Mouse (Mus musculus): ENCODE measurements around the gene Gm38394. TPM values are rescaled to one million over a fixed set of nuclear protein-coding genes. Genes with fewer than 3 reads are reported as not detected.

The Gm38394 gene
- polyA plus RNA-seq, 1 experiment from 2014 or later: 3.2 TPM

- H3K4me2 ChIP-seq (ENCODE audit: low read depth, low read length): no peak overlapping the region
- ATAC-seq: no peak
- peaks cover 16% of the 10 kb centered on the region for H3K4me1 ChIP-seq (ENCODE audit: control insufficient read depth, insufficient read depth, low read length)
- WGBS: 92% methylated on average over 1 of the region's 1 CpGs
- H3K9me3 ChIP-seq (ENCODE audit: control insufficient read depth, low read length): no peaks in the 10 kb centered on the region
- 0 out of 2 replicates have a peak, but pooled peaks cover 2% of the 10 kb centered on the region for H3K36me3 ChIP-seq (ENCODE audit: control insufficient read depth, insufficient read depth, low read length)
- no peaks in the 10 kb centered on the region for H3K27me3 ChIP-seq (replicated peaks; ENCODE audit: control insufficient read depth, insufficient read depth, low read length)
- H3K9ac ChIP-seq (ENCODE audit: low read depth, low read length): no peak overlapping the region
- H3K27ac ChIP-seq (ENCODE audit: low read length): no peak overlapping the region
- no peak overlapping the region for H3K4me3 ChIP-seq (ENCODE audit: low read length)
Observed at GRCm38 (mm10) chr1:133653033-133653432, 8.1 kb downstream of the Gm38394 start.

GRCm38 (mm10) chr1:133650288-133651055 is 10.6 kb downstream of the Gm38394 start:
- Histone ChIP-seq H3K27me3 (replicated peaks; ENCODE audit: control insufficient read depth, insufficient read depth, low read length) (no peaks in the 10 kb centered on the region), H3K27ac (ENCODE audit: low read length) (no peak overlapping the region), H3K9ac (ENCODE audit: low read depth, low read length) (no peak overlapping the region), H3K4me2 (ENCODE audit: low read depth, low read length) (no peak overlapping the region), H3K4me1 (ENCODE audit: control insufficient read depth, insufficient read depth, low read length) (0 out of 2 replicates have a peak, but pooled peaks cover 2% of the 10 kb centered on the region), H3K36me3 (ENCODE audit: control insufficient read depth, insufficient read depth, low read length) (peaks cover 10% of the 10 kb centered on the region; the same call in 1 of the 2 replicates), H3K9me3 (ENCODE audit: control insufficient read depth, low read length) (no peaks in the 10 kb centered on the region), H3K4me3 (ENCODE audit: low read length) (no peak overlapping the region)
- ATAC-seq: no peak
- 93% methylated on average over 7 of the region's 7 CpGs for WGBS

GRCm38 (mm10) chr1:133645652-133646051 is 15.5 kb downstream of the Gm38394 start:
- ATAC-seq: no peak
- no peak overlapping the region for H3K4me2 ChIP-seq (ENCODE audit: low read depth, low read length)
- WGBS: 90% methylated on average over 5 of the region's 5 CpGs
- no peaks in the 10 kb centered on the region for H3K9me3 ChIP-seq (ENCODE audit: control insufficient read depth, low read length)
- H3K4me3 ChIP-seq (ENCODE audit: low read length): no peak overlapping the region
- no peaks in the 10 kb centered on the region for H3K27me3 ChIP-seq (replicated peaks; ENCODE audit: control insufficient read depth, insufficient read depth, low read length)
- no peak overlapping the region for H3K27ac ChIP-seq (ENCODE audit: low read length)
- H3K36me3 ChIP-seq (ENCODE audit: control insufficient read depth, insufficient read depth, low read length): peaks cover 14% of the 10 kb centered on the region; the same call in 1 of the 2 replicates
- H3K9ac ChIP-seq (ENCODE audit: low read depth, low read length): no peak overlapping the region
- no peaks in the 10 kb centered on the region for H3K4me1 ChIP-seq (ENCODE audit: control insufficient read depth, insufficient read depth, low read length)

GRCm38 (mm10) chr1:133641163-133641562 is 20.0 kb downstream of the Gm38394 start:
- Histone ChIP-seq H3K4me3 (ENCODE audit: low read length) (no peak overlapping the region), H3K27ac (ENCODE audit: low read length) (no peak overlapping the region), H3K9me3 (ENCODE audit: control insufficient read depth, low read length) (no peaks in the 10 kb centered on the region), H3K4me2 (ENCODE audit: low read depth, low read length) (no peak overlapping the region), H3K9ac (ENCODE audit: low read depth, low read length) (no peak overlapping the region), H3K4me1 (ENCODE audit: control insufficient read depth, insufficient read depth, low read length) (no peaks in the 10 kb centered on the region), H3K36me3 (ENCODE audit: control insufficient read depth, insufficient read depth, low read length) (peaks cover 22% of the 10 kb centered on the region), H3K27me3 (replicated peaks; ENCODE audit: control insufficient read depth, insufficient read depth, low read length) (no peaks in the 10 kb centered on the region)
- WGBS: 85% methylated on average over 2 of the region's 2 CpGs
- no peak for ATAC-seq

- ATAC-seq: no peak
- Histone ChIP-seq H3K27ac (ENCODE audit: low read length) (no peak overlapping the region), H3K27me3 (replicated peaks; ENCODE audit: control insufficient read depth, insufficient read depth, low read length) (no peaks in the 10 kb centered on the region), H3K9ac (ENCODE audit: low read depth, low read length) (no peak overlapping the region), H3K4me1 (ENCODE audit: control insufficient read depth, insufficient read depth, low read length) (no peaks in the 10 kb centered on the region), H3K36me3 (ENCODE audit: control insufficient read depth, insufficient read depth, low read length) (peaks cover 20% of the 10 kb centered on the region), H3K4me2 (ENCODE audit: low read depth, low read length) (no peak overlapping the region), H3K9me3 (ENCODE audit: control insufficient read depth, low read length) (no peaks in the 10 kb centered on the region), H3K4me3 (ENCODE audit: low read length) (no peak overlapping the region)
- 85% methylated on average over 6 of the region's 6 CpGs for WGBS
Observed at GRCm38 (mm10) chr1:133638517-133638916, 22.6 kb downstream of the Gm38394 start.

GRCm38 (mm10) chr1:133632168-133632567 is 28.9 kb downstream of the Gm38394 start:
- Histone ChIP-seq H3K9ac (ENCODE audit: low read depth, low read length) (no peak overlapping the region), H3K4me2 (ENCODE audit: low read depth, low read length) (no peak overlapping the region), H3K4me1 (ENCODE audit: control insufficient read depth, insufficient read depth, low read length) (no peaks in the 10 kb centered on the region), H3K4me3 (ENCODE audit: low read length) (no peak overlapping the region), H3K36me3 (ENCODE audit: control insufficient read depth, insufficient read depth, low read length) (peaks cover 12% of the 10 kb centered on the region), H3K27ac (ENCODE audit: low read length) (no peak overlapping the region), H3K9me3 (ENCODE audit: control insufficient read depth, low read length) (no peaks in the 10 kb centered on the region), H3K27me3 (replicated peaks; ENCODE audit: control insufficient read depth, insufficient read depth, low read length) (no peaks in the 10 kb centered on the region)
- WGBS: 88% methylated on average over 2 of the region's 2 CpGs
- no peak for ATAC-seq

- H3K4me2 ChIP-seq (ENCODE audit: low read depth, low read length): no peak overlapping the region
- 75% methylated on average over 2 of the region's 2 CpGs for WGBS
Observed at GRCm38 (mm10) chr1:133625052-133625451, 36.1 kb downstream of the Gm38394 start.

GRCm38 (mm10) chr1:133618311-133618710 is 42.8 kb downstream of the Gm38394 start:
- no peaks in the 10 kb centered on the region for H3K9me3 ChIP-seq (ENCODE audit: control insufficient read depth, low read length)
- WGBS: 61% methylated on average over 8 of the region's 8 CpGs
- no peak overlapping the region for H3K4me3 ChIP-seq (ENCODE audit: low read length)
- peak; percentile 71 for ATAC-seq
- peaks cover 15% of the 10 kb centered on the region for H3K36me3 ChIP-seq (ENCODE audit: control insufficient read depth, insufficient read depth, low read length)
- H3K4me1 ChIP-seq (ENCODE audit: control insufficient read depth, insufficient read depth, low read length): no peaks in the 10 kb centered on the region
- H3K27me3 ChIP-seq (replicated peaks; ENCODE audit: control insufficient read depth, insufficient read depth, low read length): no peaks in the 10 kb centered on the region
- H3K27ac ChIP-seq (ENCODE audit: low read length): no peak overlapping the region
- no peak overlapping the region for H3K9ac ChIP-seq (ENCODE audit: low read depth, low read length)
- H3K4me2 ChIP-seq (ENCODE audit: low read depth, low read length): no peak overlapping the region

More at GRCm38 (mm10) chr1:133625052-133625451, 36.1 kb downstream of the Gm38394 start:
- no peak overlapping the region for H3K27ac ChIP-seq (ENCODE audit: low read length)
- H3K9ac ChIP-seq (ENCODE audit: low read depth, low read length): no peak overlapping the region
- no peak for ATAC-seq
- no peaks in the 10 kb centered on the region for H3K4me1 ChIP-seq (ENCODE audit: control insufficient read depth, insufficient read depth, low read length)
- H3K27me3 ChIP-seq (replicated peaks; ENCODE audit: control insufficient read depth, insufficient read depth, low read length): no peaks in the 10 kb centered on the region
- H3K36me3 ChIP-seq (ENCODE audit: control insufficient read depth, insufficient read depth, low read length): peaks cover 28% of the 10 kb centered on the region
- H3K9me3 ChIP-seq (ENCODE audit: control insufficient read depth, low read length): no peaks in the 10 kb centered on the region
- H3K4me3 ChIP-seq (ENCODE audit: low read length): no peak overlapping the region

- Histone ChIP-seq H3K4me2 (ENCODE audit: low read depth, low read length) (no peak overlapping the region), H3K9me3 (ENCODE audit: control insufficient read depth, low read length) (no peaks in the 10 kb centered on the region), H3K27ac (ENCODE audit: low read length) (no peak overlapping the region), H3K27me3 (replicated peaks; ENCODE audit: control insufficient read depth, insufficient read depth, low read length) (no peaks in the 10 kb centered on the region), H3K4me1 (ENCODE audit: control insufficient read depth, insufficient read depth, low read length) (no peaks in the 10 kb centered on the region), H3K36me3 (ENCODE audit: control insufficient read depth, insufficient read depth, low read length) (peaks cover 14% of the 10 kb centered on the region), H3K4me3 (ENCODE audit: low read length) (no peak overlapping the region), H3K9ac (ENCODE audit: low read depth, low read length) (no peak overlapping the region)
- peak; percentile 29; the same call in 1 of the 2 replicates for ATAC-seq
- WGBS: 42% methylated on average over 2 of the region's 2 CpGs
Observed at GRCm38 (mm10) chr1:133617908-133618307, 43.2 kb downstream of the Gm38394 start.

Data from intestine, embryonic 16.5 days (tissue).